8 mouse cellular contexts compared by ENCODE assay signal in the genomic region with DNA sequence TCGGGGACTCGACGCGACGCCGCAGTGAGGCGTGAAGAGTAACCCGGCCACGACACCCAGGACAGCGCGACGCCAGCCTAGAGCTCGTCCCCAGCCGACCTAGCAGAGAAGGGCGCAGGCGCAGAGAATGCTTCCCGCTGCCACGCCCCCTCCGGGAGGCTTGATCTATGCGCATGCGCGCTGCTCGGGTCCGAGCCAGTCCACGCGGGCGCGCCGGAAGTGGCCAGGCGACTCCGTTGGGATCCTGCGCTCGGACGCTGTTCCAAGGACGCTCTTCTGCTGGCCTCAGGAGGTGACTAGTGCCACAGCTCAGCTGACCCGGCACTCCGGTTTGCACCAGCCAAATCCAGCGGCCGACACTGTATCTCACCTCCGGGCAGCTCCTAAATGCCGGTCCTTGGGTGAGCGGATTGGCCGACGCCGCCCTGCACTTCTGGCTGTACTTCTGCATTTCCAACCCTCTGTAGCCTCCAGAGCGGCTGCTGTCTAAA. TPM values are rescaled to one million over a fixed set of nuclear protein-coding genes. Genes with fewer than 3 reads are reported as not detected.
DNase-seq lines count a peak whose midpoint lies in the region; ATAC-seq and TF ChIP-seq lines count a peak whose summit lies in the region.

TSS of gene Zfyve16 (minus strand) at position 148 of the 491 bp plus-strand sequence.

- no peaks in the 10 kb centered on the region for H3K27me3 ChIP-seq in embryonic facial prominence, embryonic 13.5 days
- H3K27me3 ChIP-seq in kidney, adult 2 months (replicated peaks; ENCODE audit: control insufficient read depth, insufficient read depth, low read length), result no peaks in the 10 kb centered on the region
- no peaks in the 10 kb centered on the region for H3K27me3 ChIP-seq in limb, embryonic 12.5 days
- no peaks in the 10 kb centered on the region for H3K27me3 ChIP-seq in midbrain, embryonic 15.5 days (replicated peaks)
- no peaks in the 10 kb centered on the region for H3K27me3 ChIP-seq in spleen, adult 2 months (ENCODE audit: control insufficient read depth, insufficient read depth, low read length)

- H3K4me1 ChIP-seq in embryonic facial prominence, embryonic 13.5 days, result peaks cover 8% of the 10 kb centered on the region
- H3K4me1 ChIP-seq in kidney, adult 2 months (ENCODE audit: control insufficient read depth, insufficient read depth, low read length), result no peaks in the 10 kb centered on the region
- H3K4me1 ChIP-seq in limb, embryonic 12.5 days (replicated peaks), result no peaks in the 10 kb centered on the region
- H3K4me1 ChIP-seq in midbrain, embryonic 15.5 days, result peaks cover 10% of the 10 kb centered on the region
- no peaks in the 10 kb centered on the region; the same call in 1 of the 2 replicates for H3K4me1 ChIP-seq in spleen, adult 2 months (ENCODE audit: control insufficient read depth, insufficient read depth, insufficient read length)

- peak; percentile 94 for ATAC-seq in embryonic facial prominence, embryonic 13.5 days (ENCODE audit: insufficient number of reproducible peaks, insufficient read depth, low FRiP score, low TSS enrichment, low read depth)
- ATAC-seq in limb, embryonic 12.5 days (ENCODE audit: insufficient number of reproducible peaks, insufficient read depth, low FRiP score, low TSS enrichment, low read depth), result peak; percentile 98
- ATAC-seq in midbrain, embryonic 15.5 days (replicated peaks), result peak; percentile 98

- peak; percentile 97 for DNase-seq in 3134 (ENCODE audit: extremely low read depth, insufficient read length, low spot score)
- DNase-seq in adrenal gland, postnatal 36 days, result peak; percentile 99
- DNase-seq in heart, adult 18-20 months, result peak; percentile 98 to 99
- peak; percentile 98 for DNase-seq in kidney, adult 2 months
- peak; percentile 80 to 95 for DNase-seq in spleen, adult 2 months (ENCODE audit: low read depth in 1 of 2, low spot score in 2 of 2)

- H3K27ac ChIP-seq in embryonic facial prominence, embryonic 13.5 days, result peak within 1 kb of the TSS; percentile 94
- H3K27ac ChIP-seq in kidney, adult 2 months (ENCODE audit: insufficient read depth, low read depth, low read length), result peak within 1 kb of the TSS; percentile 70
- peak within 1 kb of the TSS; percentile 92 for H3K27ac ChIP-seq in limb, embryonic 12.5 days
- H3K27ac ChIP-seq in midbrain, embryonic 15.5 days, result peak within 1 kb of the TSS; percentile 97
- H3K27ac ChIP-seq in spleen, adult 2 months (ENCODE audit: insufficient read depth, low read length), result peak within 1 kb of the TSS; percentile 94

- WGBS in embryonic facial prominence, embryonic 13.5 days, result under 1% methylated on average over 46 of the region's 46 CpGs
- WGBS in kidney, adult 2 months, result under 1% methylated on average over 46 of the region's 46 CpGs
- under 1% methylated on average over 46 of the region's 46 CpGs for WGBS in limb, embryonic 12.5 days
- WGBS in midbrain, embryonic 15.5 days, result under 1% methylated on average over 46 of the region's 46 CpGs
- under 1% methylated on average over 46 of the region's 46 CpGs for WGBS in spleen, adult 2 months

- no peak for TF ChIP-seq CTCF in kidney, adult 2 months (conservative IDR thresholded peaks at IDR 0.05; ENCODE audit: insufficient read depth, insufficient read length, low read depth, low read length)
- TF ChIP-seq CTCF in spleen, adult 2 months (IDR thresholded peaks at IDR 0.05; ENCODE audit: extremely low read depth, insufficient read depth, insufficient read length, insufficient replicate concordance), result no peak

- H3K4me3 ChIP-seq in embryonic facial prominence, embryonic 13.5 days, result peak within 1 kb of the TSS; percentile 77
- H3K4me3 ChIP-seq in kidney, adult 2 months (ENCODE audit: insufficient read depth, low read depth, low read length), result peak within 1 kb of the TSS; percentile 94
- peak within 1 kb of the TSS; percentile 77 for H3K4me3 ChIP-seq in limb, embryonic 12.5 days (replicated peaks)
- peak within 1 kb of the TSS; percentile 95 for H3K4me3 ChIP-seq in midbrain, embryonic 15.5 days
- H3K4me3 ChIP-seq in spleen, adult 2 months (ENCODE audit: extremely low read depth, insufficient read depth, insufficient read length), result peak within 1 kb of the TSS; percentile 94

- no peaks in the 10 kb centered on the region for H3K9me3 ChIP-seq in embryonic facial prominence, embryonic 13.5 days
- no peaks in the 10 kb centered on the region for H3K9me3 ChIP-seq in limb, embryonic 12.5 days
- H3K9me3 ChIP-seq in midbrain, embryonic 15.5 days, result no peaks in the 10 kb centered on the region

- peak within 1 kb of the TSS; percentile 90 for H3K9ac ChIP-seq in embryonic facial prominence, embryonic 13.5 days
- H3K9ac ChIP-seq in limb, embryonic 12.5 days (replicated peaks), result peak within 1 kb of the TSS; percentile 83
- H3K9ac ChIP-seq in midbrain, embryonic 15.5 days, result peak within 1 kb of the TSS; percentile 98

- no peaks in the 10 kb centered on the region for H3K36me3 ChIP-seq in embryonic facial prominence, embryonic 13.5 days
- H3K36me3 ChIP-seq in kidney, adult 2 months (ENCODE audit: control insufficient read depth, insufficient read depth, low read length), result no peaks in the 10 kb centered on the region
- no peaks in the 10 kb centered on the region; the same call in 1 of the 2 replicates for H3K36me3 ChIP-seq in limb, embryonic 12.5 days
- H3K36me3 ChIP-seq in midbrain, embryonic 15.5 days (replicated peaks), result no peaks in the 10 kb centered on the region
- H3K36me3 ChIP-seq in spleen, adult 2 months (ENCODE audit: control insufficient read depth, insufficient read depth, low read length), result no peaks in the 10 kb centered on the region

- peak within 1 kb of the TSS; percentile 64 for H3K4me2 ChIP-seq in embryonic facial prominence, embryonic 13.5 days
- H3K4me2 ChIP-seq in limb, embryonic 12.5 days, result peak within 1 kb of the TSS; percentile 68
- peak within 1 kb of the TSS; percentile 68 for H3K4me2 ChIP-seq in midbrain, embryonic 15.5 days

- TF ChIP-seq POLR2A in kidney, adult 2 months (IDR thresholded peaks at IDR 0.05; ENCODE audit: low read depth, low read length), result peak; percentile 83
- peak; percentile 85 for TF ChIP-seq POLR2A in spleen, adult 2 months (IDR thresholded peaks at IDR 0.05; ENCODE audit: low read depth, low read length)

RNA-seq across cellular contexts. Expression of gene Zfyve16, which starts in this region (rescaled TPM):
- total RNA-seq in adrenal gland, postnatal 36 days (2021), result 10 to 100 TPM; 28.3 to 28.5 TPM
- polyA plus RNA-seq in embryonic facial prominence, embryonic 13.5 days (2015; fragmentation: Nextera tagmentation; extraction: Ambion mirVana), result 12.2 and 14.9 TPM in 2 replicates
- 10 to 100 TPM; 13.7 to 14.9 TPM for total RNA-seq in heart, adult 18-20 months (2021)
- polyA plus RNA-seq in kidney, adult 2 months (2012; rRNA removed), result 4.7 and 5.1 TPM in 2 replicates
- 13.8 and 14.9 TPM in 2 replicates for polyA plus RNA-seq in limb, embryonic 12.5 days (2016; fragmentation: Nextera tagmentation; extraction: Ambion mirVana)
- 11.0 TPM in 2 replicates for polyA plus RNA-seq in midbrain, embryonic 15.5 days (2015; fragmentation: Nextera tagmentation; extraction: Ambion mirVana)
- 1.4 and 1.8 TPM in 2 replicates for polyA plus RNA-seq in spleen, adult 2 months (2012; rRNA removed)

Comparison
In these comparisons a context has a peak if more than half of its experiments do, and no peak if none do; other contexts are left out.
1. Peak in every context shown above with its lines: DNase-seq, ATAC-seq, H3K4me3 ChIP-seq and H3K27ac ChIP-seq.